Mouse (Mus musculus) G1E (cell line): ENCODE data around the gene Tmem198.

Source experiments
- CTCF ChIP-seq: IDR thresholded peaks from 2 replicates; pipeline ENCODE4 v1.5.1; 2012; ENCODE audit warnings: low read depth, low read length, inconsistent platforms, mixed read lengths
- GATA1 ChIP-seq: IDR thresholded peaks from 2 replicates; pipeline ENCODE4 v1.6.1; 2012; ENCODE audit warnings: borderline replicate concordance, low read length, inconsistent platforms, mixed read lengths
- GATA2 ChIP-seq: IDR thresholded peaks from 2 replicates; pipeline ENCODE4 v1.6.1; 2012; ENCODE audit warnings: low read depth, low read length, inconsistent platforms, borderline replicate concordance
- TAL1 ChIP-seq: conservative IDR thresholded peaks from 2 replicates; pipeline ENCODE4 v1.6.1; 2012; ENCODE audit warnings: low read depth, low read length, inconsistent platforms, mixed read lengths

DNA sequence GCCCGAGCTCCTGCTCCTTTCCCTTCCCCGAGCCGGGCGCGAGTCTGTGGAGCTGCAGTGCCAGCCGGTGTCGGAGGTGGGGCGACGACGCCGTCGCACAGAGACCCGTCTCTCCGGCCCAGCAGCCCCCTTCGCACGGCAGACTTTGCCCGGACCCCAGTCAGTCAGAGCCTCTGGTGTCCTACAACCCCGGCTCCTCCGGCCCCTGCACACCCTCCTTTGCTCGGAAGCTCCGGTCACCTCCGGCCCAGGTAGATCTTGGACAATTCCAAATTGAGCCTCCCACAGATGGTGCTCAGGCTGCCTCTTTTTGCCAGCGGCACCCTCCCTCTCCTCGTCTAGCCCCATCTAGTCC lies 280 bp downstream of the Tmem198 start:
- TF ChIP-seq CTCF: no peak
- no peak for TF ChIP-seq GATA1
- TF ChIP-seq GATA2: no peak
- TF ChIP-seq TAL1: no peak
